Comparison of ENCODE assay signal across 20 mouse cellular contexts in genomic region chr10:19061201-19061600, GRCm38 (mm10). TPM values are rescaled to one million over a fixed set of nuclear protein-coding genes. Genes with fewer than 3 reads are reported as not detected.
DNase-seq lines count a peak whose midpoint lies in the region; ATAC-seq and TF ChIP-seq lines count a peak whose summit lies in the region.
"Had no signal": no experiment of that assay in that cellular context is flagged by ENCODE, and none has a peak within 500 bp of the region (broad histone marks: within the 10 kb centered on the region; RNA-seq: fewer than 3 reads in every experiment).

No protein-coding gene starts in this region.

- whole genome bisulfite sequencing in heart, embryonic 10.5 days: 79% methylated on average over 3 of the region's 3 CpGs
- 68% methylated on average over 3 of the region's 3 CpGs for WGBS in liver, embryonic 15.5 days (ENCODE audit: insufficient replicate concordance)
- 89% methylated on average over 3 of the region's 3 CpGs for WGBS in cerebellum, adult 2 months

- intact Hi-C loops in heart, postnatal 14 days (cut with DNase I): loop anchor here (5.0 kb wide), 1 partner anchor 44 kb away; the partner anchor contains the start of gene Tnfaip3
- intact Hi-C loops in left cerebral cortex, postnatal 10 days (cut with DNase I): no loop called here

- TF ChIP-seq CTCF in bone marrow macrophage, adult 2 months (IDR thresholded peaks at IDR 0.05; ENCODE audit: low read depth, low read length): no peak
- no peak for TF ChIP-seq CTCF in cerebellum, adult 2 months (IDR thresholded peaks at IDR 0.05; ENCODE audit: borderline replicate concordance, insufficient read depth, low read depth, low read length)

- H3K9me3 ChIP-seq in heart, embryonic 10.5 days: no peaks in the 10 kb centered on the region
- H3K9me3 ChIP-seq in liver, embryonic 15.5 days (replicated peaks): no peaks in the 10 kb centered on the region
- H3K9me3 ChIP-seq: embryonic facial prominence, embryonic 12.5 days; forebrain, embryonic 15.5 days; hindbrain, embryonic 13.5 days; intestine, embryonic 15.5 days had no signal

- H3K4me1 ChIP-seq in heart, embryonic 10.5 days: peaks cover 18% of the 10 kb centered on the region
- peaks cover 27% of the 10 kb centered on the region for H3K4me1 ChIP-seq in liver, embryonic 15.5 days (replicated peaks)
- peaks cover 22% of the 10 kb centered on the region for H3K4me1 ChIP-seq in bone marrow macrophage, adult 2 months (ENCODE audit: control insufficient read depth, insufficient read depth, low read length)
- no peaks in the 10 kb centered on the region for H3K4me1 ChIP-seq in cerebellum, adult 2 months (ENCODE audit: control insufficient read depth, insufficient read depth, low read length)
- H3K4me1 ChIP-seq: forebrain, embryonic 15.5 days; hindbrain, embryonic 13.5 days; intestine, embryonic 15.5 days had no signal

- no peak overlapping the region for H3K9ac ChIP-seq in liver, embryonic 15.5 days
- H3K9ac ChIP-seq: embryonic facial prominence, embryonic 12.5 days; forebrain, embryonic 15.5 days; hindbrain, embryonic 13.5 days; intestine, embryonic 15.5 days had no signal

- no peak for ATAC-seq in liver, embryonic 15.5 days (ENCODE audit: insufficient read depth)
- ATAC-seq: forebrain, embryonic 15.5 days; hindbrain, postnatal 0 days; intestine, embryonic 15.5 days had no signal

- H3K36me3 ChIP-seq in heart, embryonic 10.5 days: no peaks in the 10 kb centered on the region
- no peaks in the 10 kb centered on the region for H3K36me3 ChIP-seq in liver, embryonic 15.5 days (replicated peaks)
- H3K36me3 ChIP-seq: embryonic facial prominence, embryonic 12.5 days; forebrain, embryonic 15.5 days; hindbrain, embryonic 13.5 days; intestine, embryonic 15.5 days had no signal

- TF ChIP-seq POLR2A in bone marrow macrophage, adult 2 months (IDR thresholded peaks at IDR 0.05; ENCODE audit: borderline replicate concordance, low read depth, low read length): no peak
- no peak for TF ChIP-seq POLR2A in cerebellum, adult 2 months (IDR thresholded peaks at IDR 0.05; ENCODE audit: borderline replicate concordance, insufficient read depth, low read length)

- H3K27me3 ChIP-seq in heart, embryonic 10.5 days (ENCODE audit: insufficient read depth, poor library complexity, severe bottlenecking): no peaks in the 10 kb centered on the region
- H3K27me3 ChIP-seq in liver, embryonic 15.5 days: no peaks in the 10 kb centered on the region
- H3K27me3 ChIP-seq in cerebellum, adult 2 months (ENCODE audit: control insufficient read depth, insufficient read depth, low read length): no peaks in the 10 kb centered on the region
- H3K27me3 ChIP-seq: embryonic facial prominence, embryonic 12.5 days; forebrain, embryonic 15.5 days; hindbrain, embryonic 13.5 days; intestine, embryonic 15.5 days had no signal

- H3K4me2 ChIP-seq in liver, embryonic 15.5 days: no peak overlapping the region
- H3K4me2 ChIP-seq: embryonic facial prominence, embryonic 12.5 days; forebrain, embryonic 15.5 days; heart, embryonic 11.5 days; hindbrain, embryonic 13.5 days; intestine, embryonic 15.5 days had no signal

- DNase-seq in heart, embryonic 10.5 days (ENCODE audit: low spot score): no peak
- no peak for DNase-seq in heart, postnatal 14 days
- no peak for DNase-seq in liver
- DNase-seq in CD4-positive helper T cell, adult 2 months (ENCODE audit: low read depth, low spot score): peak; percentile 33
- DNase-seq in cerebellum, adult 2 months: no peak
- no peak for DNase-seq in left cerebral cortex, postnatal 10 days (ENCODE audit: extremely low spot score in 1 of 2, low spot score in 2 of 2)
- DNase-seq: adrenal gland, adult 8-10 months; adrenal gland, postnatal 36 days; cerebellum, adult 11 months; cerebellum, adult 9-10 months; cerebellum, postnatal 25 days; gastrocnemius, postnatal 36 days had no signal

- 0 out of 2 replicates have a peak overlapping the region, but pooled peaks have one; percentile 77 for H3K27ac ChIP-seq in heart, embryonic 10.5 days
- 0 out of 2 replicates have a peak overlapping the region, but pooled peaks have one; percentile 24 for H3K27ac ChIP-seq in liver, embryonic 15.5 days (replicated peaks)
- H3K27ac ChIP-seq in bone marrow macrophage, adult 2 months (ENCODE audit: insufficient read depth, low read depth, low read length): peak overlapping the region; percentile 88
- H3K27ac ChIP-seq in cerebellum, adult 2 months (ENCODE audit: insufficient read depth, low read length): no peak overlapping the region
- H3K27ac ChIP-seq: embryonic facial prominence, embryonic 12.5 days; forebrain, embryonic 15.5 days; hindbrain, embryonic 13.5 days; hindbrain, postnatal 0 days; intestine, embryonic 15.5 days had no signal

- H3K4me3 ChIP-seq in heart, embryonic 10.5 days: no peak overlapping the region
- H3K4me3 ChIP-seq in liver, embryonic 15.5 days (replicated peaks): no peak overlapping the region
- no peak overlapping the region for H3K4me3 ChIP-seq in bone marrow macrophage, adult 2 months (ENCODE audit: insufficient read depth, low read length)
- H3K4me3 ChIP-seq in cerebellum, adult 2 months (replicated peaks; ENCODE audit: insufficient read depth, low read depth, low read length): no peak overlapping the region
- H3K4me3 ChIP-seq: embryonic facial prominence, embryonic 12.5 days; forebrain, embryonic 15.5 days; hindbrain, embryonic 13.5 days; intestine, embryonic 15.5 days had no signal

RNA-seq across cellular contexts. Expression of gene Tnfaip3, which starts 45.7 kb away (rescaled TPM):
- 1.6 and 3.7 TPM in 2 replicates for polyA plus RNA-seq in heart, embryonic 10.5 days (2016; fragmentation: Nextera tagmentation; extraction: Ambion mirVana)
- 1 to 10 TPM; 2.4 to 4.9 TPM for total RNA-seq in heart, postnatal 14 days (2021)
- polyA plus RNA-seq in liver, embryonic 15.5 days (2015; fragmentation: Nextera tagmentation; extraction: Ambion mirVana): 1.3 and 1.5 TPM in 2 replicates
- 17.3 and 19.3 TPM in 2 replicates for polyA plus RNA-seq in bone marrow macrophage, adult 2 months (2012; ENCODE audit: insufficient read depth, insufficient read length, missing spikeins)
- 2.2 and 2.3 TPM in 2 replicates for polyA plus RNA-seq in cerebellum, adult 2 months (2012; rRNA removed)
- 1 to 10 TPM; 4.8 to 5.8 TPM for total RNA-seq in left cerebral cortex, postnatal 10 days (2021)
